In genomic region chr11:4675126-4675562, GRCm38 (mm10) we compare ENCODE assay signal across 22 mouse cellular contexts. TPM values are rescaled to one million over a fixed set of nuclear protein-coding genes. Genes with fewer than 3 reads are reported as not detected.
DNase-seq lines count a peak whose midpoint lies in the region; ATAC-seq and TF ChIP-seq lines count a peak whose summit lies in the region.
"Had no signal": no experiment of that assay in that cellular context is flagged by ENCODE, and none has a peak within 500 bp of the region (broad histone marks: within the 10 kb centered on the region; RNA-seq: fewer than 3 reads in every experiment).

No protein-coding gene starts in this region.

- no peak overlapping the region for H3K4me3 ChIP-seq in liver, adult 2 months (ENCODE audit: insufficient read depth, low read depth, low read length)
- no peak overlapping the region for H3K4me3 ChIP-seq in liver, embryonic 11.5 days (ENCODE audit: low read depth, low read length)
- H3K4me3 ChIP-seq in bone marrow macrophage, adult 2 months (ENCODE audit: insufficient read depth, low read length): no peak overlapping the region
- H3K4me3 ChIP-seq in intestine, embryonic 16.5 days (ENCODE audit: low read length): no peak overlapping the region
- H3K4me3 ChIP-seq in macrophage (ENCODE audit: inconsistent target): no peak overlapping the region
- H3K4me3 ChIP-seq: forebrain, embryonic 10.5 days; heart, embryonic 12.5 days; left cerebral cortex, adult 2 months; limb, embryonic 12.5 days; neural tube, embryonic 12.5 days had no signal

- DNase-seq in liver, adult 2 months (ENCODE audit: extremely low read depth, low read depth, low spot score): peak; percentile 89
- no peak for DNase-seq in liver, embryonic 11.5 days (ENCODE audit: low spot score)
- DNase-seq in testis, postnatal 14 days (ENCODE audit: low spot score): no peak
- DNase-seq in ovary, adult 18-20 months (ENCODE audit: low spot score): no peak
- DNase-seq: cerebellum, adult 2 months; heart, postnatal 4 days; right cerebral cortex, postnatal 25 days; thymus, postnatal 14 days had no signal

- no peak overlapping the region for H3K4me2 ChIP-seq in liver, embryonic 11.5 days
- H3K4me2 ChIP-seq in intestine, embryonic 16.5 days (ENCODE audit: low read depth, low read length): no peak overlapping the region
- H3K4me2 ChIP-seq: heart, embryonic 12.5 days; limb, embryonic 12.5 days; neural tube, embryonic 12.5 days had no signal

- 32% methylated on average over 6 of the region's 6 CpGs for WGBS in liver, adult 2 months
- 77% methylated on average over 6 of the region's 6 CpGs for WGBS in liver, embryonic 11.5 days
- WGBS in intestine, embryonic 16.5 days: 63% methylated on average over 6 of the region's 6 CpGs
- 92% methylated on average over 6 of the region's 6 CpGs for WGBS in macrophage (ENCODE audit: missing documents)

- H3K9me3 ChIP-seq in liver, embryonic 11.5 days (ENCODE audit: control insufficient read depth, low read length): no peaks in the 10 kb centered on the region
- no peaks in the 10 kb centered on the region for H3K9me3 ChIP-seq in intestine, embryonic 16.5 days (ENCODE audit: control insufficient read depth, low read length)
- H3K9me3 ChIP-seq: forebrain, embryonic 10.5 days; G1E; heart, embryonic 12.5 days; limb, embryonic 12.5 days; neural tube, embryonic 12.5 days had no signal

- no peak overlapping the region for H3K9ac ChIP-seq in liver, adult 2 months (ENCODE audit: low read depth, low read length)
- no peak overlapping the region for H3K9ac ChIP-seq in liver, embryonic 11.5 days (ENCODE audit: low read depth, low read length)
- H3K9ac ChIP-seq in intestine, embryonic 16.5 days (ENCODE audit: low read depth, low read length): no peak overlapping the region
- H3K9ac ChIP-seq: heart, embryonic 12.5 days; limb, embryonic 12.5 days; neural tube, embryonic 12.5 days had no signal

- peaks cover 14% of the 10 kb centered on the region for H3K4me1 ChIP-seq in liver, adult 2 months (ENCODE audit: control insufficient read depth, insufficient read depth, low read length)
- H3K4me1 ChIP-seq in liver, embryonic 11.5 days (replicated peaks; ENCODE audit: control insufficient read depth, insufficient read depth, low read length): peaks cover 14% of the 10 kb centered on the region
- H3K4me1 ChIP-seq in bone marrow macrophage, adult 2 months (ENCODE audit: control insufficient read depth, insufficient read depth, low read length): peaks cover 43% of the 10 kb centered on the region
- H3K4me1 ChIP-seq in intestine, embryonic 16.5 days (ENCODE audit: control insufficient read depth, insufficient read depth, low read length): no peaks in the 10 kb centered on the region; the same call in 1 of the 2 replicates
- H3K4me1 ChIP-seq: neural tube, embryonic 12.5 days had no signal

- no peak for TF ChIP-seq CTCF in liver, adult 2 months (IDR thresholded peaks at IDR 0.05; ENCODE audit: low read depth, low read length)
- TF ChIP-seq CTCF in bone marrow macrophage, adult 2 months (IDR thresholded peaks at IDR 0.05; ENCODE audit: low read depth, low read length): no peak

- H3K27ac ChIP-seq in liver, adult 2 months (replicated peaks; ENCODE audit: insufficient read depth, low read depth, low read length): peak overlapping the region; percentile 32
- H3K27ac ChIP-seq in liver, embryonic 11.5 days (ENCODE audit: low read depth, low read length): no peak overlapping the region
- H3K27ac ChIP-seq in bone marrow macrophage, adult 2 months (ENCODE audit: insufficient read depth, low read depth, low read length): peak overlapping the region; percentile 58
- H3K27ac ChIP-seq in intestine, embryonic 16.5 days (ENCODE audit: low read length): peak overlapping the region; percentile 20; the same call in 1 of the 2 replicates
- peak overlapping the region; percentile 83 for H3K27ac ChIP-seq in macrophage
- H3K27ac ChIP-seq: forebrain, embryonic 10.5 days; hindbrain, postnatal 0 days; left cerebral cortex, adult 2 months; limb, embryonic 12.5 days; neural tube, embryonic 12.5 days had no signal

- ATAC-seq in liver, embryonic 11.5 days (replicated peaks; ENCODE audit: low FRiP score): no peak
- peak; percentile 82 for ATAC-seq in intestine, embryonic 16.5 days
- ATAC-seq: hindbrain, postnatal 0 days had no signal

- no peaks in the 10 kb centered on the region for H3K79me2 ChIP-seq in liver, adult 2 months (ENCODE audit: control insufficient read depth, insufficient read depth, low read length)
- no peaks in the 10 kb centered on the region for H3K79me2 ChIP-seq in macrophage (ENCODE audit: inconsistent target)

- no peaks in the 10 kb centered on the region for H3K27me3 ChIP-seq in liver, adult 2 months (ENCODE audit: control insufficient read depth, insufficient read depth, low read length)
- no peaks in the 10 kb centered on the region for H3K27me3 ChIP-seq in liver, embryonic 11.5 days (replicated peaks; ENCODE audit: control insufficient read depth, insufficient read depth, low read length)
- no peaks in the 10 kb centered on the region for H3K27me3 ChIP-seq in intestine, embryonic 16.5 days (replicated peaks; ENCODE audit: control insufficient read depth, insufficient read depth, low read length)
- H3K27me3 ChIP-seq: heart, embryonic 12.5 days; limb, embryonic 12.5 days; neural tube, embryonic 12.5 days had no signal

- TF ChIP-seq POLR2A in liver, adult 2 months (IDR thresholded peaks at IDR 0.05; ENCODE audit: extremely low read depth, insufficient read depth, low read length): no peak
- no peak for TF ChIP-seq POLR2A in bone marrow macrophage, adult 2 months (IDR thresholded peaks at IDR 0.05; ENCODE audit: borderline replicate concordance, low read depth, low read length)

- H3K36me3 ChIP-seq in liver, adult 2 months (ENCODE audit: control insufficient read depth, insufficient read depth, low read length): peaks cover 5% of the 10 kb centered on the region
- H3K36me3 ChIP-seq in liver, embryonic 11.5 days (ENCODE audit: control insufficient read depth, insufficient read depth, low read length): peaks cover 34% of the 10 kb centered on the region; the same call in 1 of the 2 replicates
- H3K36me3 ChIP-seq in intestine, embryonic 16.5 days (ENCODE audit: control insufficient read depth, insufficient read depth, low read length): peaks cover 11% of the 10 kb centered on the region; the same call in 1 of the 2 replicates
- peaks cover 45% of the 10 kb centered on the region; the same call in 1 of the 2 replicates for H3K36me3 ChIP-seq in macrophage (ENCODE audit: inconsistent target)

RNA-seq across cellular contexts. Expression of gene Uqcr10, which starts 29.0 kb away (rescaled TPM):
- total RNA-seq in liver, adult 2 months (2014; rRNA removed): 702 and 886 TPM in 2 replicates
- polyA plus RNA-seq in liver, adult 2 months (2012; rRNA removed): 568 and 709 TPM in 2 replicates
- 823 and 891 TPM in 2 replicates for polyA plus RNA-seq in liver, embryonic 11.5 days (2014; fragmentation: Nextera tagmentation; extraction: Ambion mirVana)
- polyA plus RNA-seq in bone marrow macrophage, adult 2 months (2012; ENCODE audit: insufficient read depth, insufficient read length, missing spikeins): 209 and 211 TPM in 2 replicates
- polyA plus RNA-seq in intestine, embryonic 16.5 days (2015; fragmentation: Nextera tagmentation; extraction: Ambion mirVana): 1,259 and 1,267 TPM in 2 replicates
- 10 to 100 TPM in 9 of 26 experiments, 1 to 10 TPM in 15, not detected in 2; 2.2 to 35.8 (median 6.8) TPM for total RNA-seq in macrophage (2018; cell fraction: chromatin; rRNA removed)
- 100 to 1,000 TPM; 201 to 297 (median 244) TPM for total RNA-seq in macrophage (2018; cell fraction: cytosol; rRNA removed)
- 10 to 100 TPM in 25 of 26 experiments, 1 to 10 TPM in 1; 9.3 to 60.2 (median 26.6) TPM for total RNA-seq in macrophage (2018; cell fraction: nucleus; rRNA removed)
- polyA plus RNA-seq in macrophage (2018): 160 to 375 TPM (median 326 TPM) in 3 replicates

RNA-seq across cellular contexts. Expression of gene Zmat5, which starts 29.3 kb away (rescaled TPM):
- total RNA-seq in liver, adult 2 months (2014; rRNA removed): 3.6 and 5.1 TPM in 2 replicates
- polyA plus RNA-seq in liver, adult 2 months (2012; rRNA removed): 13.8 and 17.5 TPM in 2 replicates
- polyA plus RNA-seq in liver, embryonic 11.5 days (2014; fragmentation: Nextera tagmentation; extraction: Ambion mirVana): 45.1 and 54.6 TPM in 2 replicates
- polyA plus RNA-seq in bone marrow macrophage, adult 2 months (2012; ENCODE audit: insufficient read depth, insufficient read length, missing spikeins): 34.0 and 36.1 TPM in 2 replicates
- polyA plus RNA-seq in intestine, embryonic 16.5 days (2015; fragmentation: Nextera tagmentation; extraction: Ambion mirVana): 64.8 and 66.0 TPM in 2 replicates
- total RNA-seq in macrophage (2018; cell fraction: chromatin; rRNA removed): 10 to 100 TPM in 9 of 26 experiments, 1 to 10 TPM in 13, not detected in 4; 1.2 to 17.5 (median 9.1) TPM
- 10 to 100 TPM; 22.8 to 45.6 (median 36.7) TPM for total RNA-seq in macrophage (2018; cell fraction: cytosol; rRNA removed)
- total RNA-seq in macrophage (2018; cell fraction: nucleus; rRNA removed): 10 to 100 TPM in 7 of 26 experiments, 1 to 10 TPM in 19; 3.0 to 15.8 (median 7.5) TPM
- polyA plus RNA-seq in macrophage (2018): 12.8 to 30.5 TPM (median 29.0 TPM) in 3 replicates

RNA-seq across cellular contexts. Expression of gene Ascc2, which starts 37.6 kb away (rescaled TPM):
- 8.5 and 12.4 TPM in 2 replicates for total RNA-seq in liver, adult 2 months (2014; rRNA removed)
- 9.7 and 9.9 TPM in 2 replicates for polyA plus RNA-seq in liver, adult 2 months (2012; rRNA removed)
- polyA plus RNA-seq in liver, embryonic 11.5 days (2014; fragmentation: Nextera tagmentation; extraction: Ambion mirVana): 41.4 and 43.0 TPM in 2 replicates
- 34.2 and 36.5 TPM in 2 replicates for polyA plus RNA-seq in bone marrow macrophage, adult 2 months (2012; ENCODE audit: insufficient read depth, insufficient read length, missing spikeins)
- polyA plus RNA-seq in intestine, embryonic 16.5 days (2015; fragmentation: Nextera tagmentation; extraction: Ambion mirVana): 32.0 and 32.8 TPM in 2 replicates
- total RNA-seq in macrophage (2018; cell fraction: chromatin; rRNA removed): 100 to 1,000 TPM in 23 of 26 experiments, 10 to 100 TPM in 3; 65.7 to 166 (median 132) TPM
- total RNA-seq in macrophage (2018; cell fraction: cytosol; rRNA removed): 10 to 100 TPM; 28.6 to 47.9 (median 37.2) TPM
- total RNA-seq in macrophage (2018; cell fraction: nucleus; rRNA removed): 100 to 1,000 TPM in 8 of 26 experiments, 10 to 100 TPM in 18; 61.1 to 135 (median 87.7) TPM
- 29.1 to 42.2 TPM (median 35.1 TPM) in 3 replicates for polyA plus RNA-seq in macrophage (2018)

RNA-seq across cellular contexts. Expression of gene Gm11032, which starts 55.3 kb away (rescaled TPM):
- not detected in 2 replicates for total RNA-seq in liver, adult 2 months (2014; rRNA removed)
- not detected in 2 replicates for polyA plus RNA-seq in liver, adult 2 months (2012; rRNA removed)
- not detected in 2 replicates for polyA plus RNA-seq in liver, embryonic 11.5 days (2014; fragmentation: Nextera tagmentation; extraction: Ambion mirVana)
- not detected in 2 replicates for polyA plus RNA-seq in bone marrow macrophage, adult 2 months (2012; ENCODE audit: insufficient read depth, insufficient read length, missing spikeins)
- not detected in 2 replicates for polyA plus RNA-seq in intestine, embryonic 16.5 days (2015; fragmentation: Nextera tagmentation; extraction: Ambion mirVana)
- total RNA-seq in macrophage (2018; cell fraction: chromatin; rRNA removed): not detected
- total RNA-seq in macrophage (2018; cell fraction: cytosol; rRNA removed): not detected
- not detected for total RNA-seq in macrophage (2018; cell fraction: nucleus; rRNA removed)
- not detected in 3 replicates for polyA plus RNA-seq in macrophage (2018)
- total RNA-seq: adrenal gland, adult 18-20 months; G1E; gastrocnemius, postnatal 4 days; heart, postnatal 4 days; hindbrain, postnatal 0 days; left cerebral cortex, adult 2 months had no signal
- polyA plus RNA-seq: cerebellum, adult 2 months; cortical plate, adult 2 months; embryonic facial prominence, embryonic 14.5 days; forebrain, embryonic 10.5 days; G1E; heart, embryonic 12.5 days; hindbrain, postnatal 0 days; limb, embryonic 12.5 days; neural tube, embryonic 12.5 days had no signal
